Mouse (Mus musculus) olfactory bulb, adult 2 months (tissue): ENCODE results near the gene Elmsan1. TPM values are rescaled to one million over a fixed set of nuclear protein-coding genes. Genes with fewer than 3 reads are reported as not detected.
"Not testable (repeated sequence)": the region's sequence is repeated elsewhere in the genome, so short reads cannot be mapped to it uniquely, and the experiment has no call there.

ENCODE experiments used
- H3K27ac ChIP-seq: fragments of 200-500 bp; 2 replicates; pipeline ENCODE4 v1.5.1; 2012; ENCODE audit warnings: low read depth, low read length; ENCODE audit not compliant: insufficient read depth
- H3K4me1 ChIP-seq: fragments of 200-500 bp; 2 replicates; pipeline ENCODE4 v1.6.1; 2012; ENCODE audit warnings: low read length; ENCODE audit not compliant: control insufficient read depth, insufficient read depth
- H3K4me3 ChIP-seq: fragments of 200-500 bp; 2 replicates; pipeline ENCODE4 v1.5.1; 2012; ENCODE audit warnings: mild to moderate bottlenecking, low read depth, low read length, moderate library complexity; ENCODE audit not compliant: insufficient read depth
- CTCF ChIP-seq: fragments of 200-500 bp; IDR thresholded peaks from 2 replicates; pipeline ENCODE4 v1.5.1; 2012; ENCODE audit warnings: low read depth, mild to moderate bottlenecking, low read length, moderate library complexity; ENCODE audit not compliant: insufficient read depth
- POLR2A ChIP-seq: fragments of 200-500 bp; IDR thresholded peaks from 2 replicates; pipeline ENCODE4 v1.6.1; 2012; ENCODE audit warnings: mild to moderate bottlenecking, low read depth, low read length, moderate library complexity; ENCODE audit not compliant: insufficient read depth
- WGBS: fragments of 180-500 bp; shearing (Covaris S2); methylation state at CpG from one replicate; pipeline ENCODE4 v1.1.7; 2018; 5-methylcytosine and 5-hydroxymethylcytosine counted together
- polyA plus RNA-seq: library from polyadenylated mRNA; stranded (reverse); fragments of >200 nt; gene quantifications from 2 replicates; pipeline ENCODE4 v1.2.4, GENCODE M21; 2012; ENCODE audit warnings: low replicate concordance; ENCODE audit not compliant: missing spikeins, insufficient read depth, insufficient read length

Gene Elmsan1
- not detected in 2 replicates for polyA plus RNA-seq

DNA sequence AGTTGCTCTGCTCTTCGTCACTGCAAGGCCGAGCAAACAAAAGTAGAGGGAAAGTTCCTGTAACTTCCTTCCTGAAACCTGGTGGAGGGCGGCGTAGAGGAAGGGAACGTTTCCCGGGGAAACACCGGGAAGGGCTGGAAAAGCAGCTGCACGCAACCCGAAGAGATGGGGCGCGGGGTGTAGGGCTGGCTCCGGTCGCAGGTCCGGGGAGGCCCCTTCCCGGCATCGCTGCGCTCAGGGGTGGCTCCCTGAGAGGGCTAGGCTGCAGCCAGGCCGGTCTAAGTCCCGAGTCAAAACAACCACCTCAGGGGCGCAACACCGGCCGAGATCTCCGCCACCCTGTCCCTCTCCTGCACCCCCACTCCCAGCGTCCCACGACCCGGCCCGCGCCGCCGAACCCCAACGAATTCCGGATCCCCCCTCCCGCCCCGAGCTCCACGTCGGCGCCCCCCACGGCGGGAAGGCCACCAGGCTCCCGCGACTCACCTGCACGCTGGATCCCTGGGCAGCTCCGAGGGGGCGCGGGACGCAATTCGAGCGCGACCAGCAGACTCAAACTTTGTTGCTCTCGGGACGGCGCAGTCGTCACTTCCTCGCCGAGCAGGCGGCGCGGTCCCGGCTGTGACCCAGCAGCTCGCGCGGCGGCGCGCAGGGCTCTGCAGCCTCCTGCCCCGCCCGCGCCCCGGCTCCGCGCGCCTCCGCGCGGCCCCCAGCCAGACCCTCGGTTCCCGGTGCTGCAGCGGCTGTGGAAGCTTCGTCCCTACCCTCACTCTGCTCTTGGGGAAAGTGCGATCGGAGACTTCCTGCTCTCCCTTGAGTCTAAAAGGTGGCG lies at the start of gene Elmsan1:
TSS of gene Elmsan1 (minus strand) at position 593 of the 832 bp plus-strand sequence.
- H3K27ac ChIP-seq, result peak within 1 kb of the TSS; percentile 28
- peak within 1 kb of the TSS; percentile 54 for H3K4me3 ChIP-seq
- H3K4me1 ChIP-seq, result peaks cover 20% of the 10 kb centered on the region
- TF ChIP-seq POLR2A (peak; percentile 42; the same call in 1 of the 2 replicates), CTCF (no peak)
- WGBS, result 1% methylated on average over 82 of the region's 82 CpGs

DNA sequence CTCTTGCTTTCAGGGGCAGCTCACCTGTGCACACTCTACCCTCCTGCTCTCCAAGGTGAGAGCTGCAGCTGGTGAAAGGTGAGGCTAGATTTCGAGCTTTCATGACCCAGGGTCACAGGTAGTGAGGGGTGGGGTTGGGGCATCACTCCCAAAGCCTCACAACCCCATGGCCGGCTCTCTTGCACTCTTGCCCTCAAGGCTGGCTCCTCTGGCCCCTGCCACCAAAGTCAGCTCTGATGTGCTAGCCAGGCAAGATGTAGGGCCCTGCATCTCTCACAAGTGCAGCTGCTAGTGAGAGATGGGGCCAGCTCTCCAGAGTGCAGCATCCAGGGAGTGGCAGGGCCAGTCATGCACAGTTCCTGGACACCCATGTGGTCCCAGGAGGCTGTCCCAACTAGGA lies 48.6 kb upstream of the Elmsan1 start:
- Histone ChIP-seq H3K4me1 (no peaks in the 10 kb centered on the region), H3K4me3 (no peak overlapping the region), H3K27ac (no peak overlapping the region)
- TF ChIP-seq CTCF, result no peak
- TF ChIP-seq POLR2A, result no peak
- WGBS, result 70% methylated on average over 2 of the region's 2 CpGs

DNA sequence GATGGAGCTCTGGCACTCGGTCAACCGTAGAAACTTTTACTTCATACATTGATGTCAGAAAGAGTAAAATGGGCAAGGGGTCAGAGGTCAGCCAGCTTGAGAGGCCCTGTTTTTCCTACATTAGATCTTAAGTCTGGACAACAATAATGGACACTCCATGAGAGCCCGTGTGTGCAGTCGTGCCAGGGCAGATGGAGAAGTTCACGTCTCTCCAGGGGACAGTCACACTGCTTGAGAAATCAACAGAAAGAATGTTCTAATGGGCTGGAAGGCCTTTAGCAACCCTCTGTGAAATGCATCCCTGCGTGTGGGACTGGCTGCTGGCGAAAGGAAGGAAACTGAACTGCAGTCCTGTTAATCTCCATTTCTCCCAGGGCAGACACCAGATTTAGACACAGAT lies 41.7 kb upstream of the Elmsan1 start:
- H3K4me3 ChIP-seq, result no peak overlapping the region
- 74% methylated on average over 7 of the region's 7 CpGs for WGBS
- no peak overlapping the region for H3K27ac ChIP-seq
- H3K4me1 ChIP-seq, result no peaks in the 10 kb centered on the region
- TF ChIP-seq POLR2A (no peak), CTCF (no peak)

DNA sequence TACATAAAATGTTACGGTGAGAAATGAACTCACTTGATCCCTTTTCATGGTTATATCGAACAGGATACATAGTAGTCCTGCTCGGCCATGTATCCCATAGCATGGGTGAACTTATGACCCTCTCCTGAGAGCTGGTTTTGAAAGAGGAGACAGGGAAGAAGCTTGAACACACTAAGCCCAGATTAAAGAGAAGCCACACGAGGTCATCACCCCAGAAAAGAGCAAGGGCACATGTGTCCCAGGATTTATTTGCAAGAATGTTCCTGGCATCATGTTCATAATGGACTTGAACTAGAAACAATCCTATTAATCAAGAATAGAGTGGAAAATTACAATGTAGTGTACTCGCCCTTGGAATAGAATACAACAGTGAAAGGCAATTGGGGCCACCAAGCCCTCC lies 36.2 kb upstream of the Elmsan1 start:
- Histone ChIP-seq H3K27ac (no peak overlapping the region), H3K4me1 (no peaks in the 10 kb centered on the region), H3K4me3 (no peak overlapping the region)
- 85% methylated on average over 5 of the region's 5 CpGs for WGBS
- no peak for TF ChIP-seq POLR2A
- no peak for TF ChIP-seq CTCF

DNA sequence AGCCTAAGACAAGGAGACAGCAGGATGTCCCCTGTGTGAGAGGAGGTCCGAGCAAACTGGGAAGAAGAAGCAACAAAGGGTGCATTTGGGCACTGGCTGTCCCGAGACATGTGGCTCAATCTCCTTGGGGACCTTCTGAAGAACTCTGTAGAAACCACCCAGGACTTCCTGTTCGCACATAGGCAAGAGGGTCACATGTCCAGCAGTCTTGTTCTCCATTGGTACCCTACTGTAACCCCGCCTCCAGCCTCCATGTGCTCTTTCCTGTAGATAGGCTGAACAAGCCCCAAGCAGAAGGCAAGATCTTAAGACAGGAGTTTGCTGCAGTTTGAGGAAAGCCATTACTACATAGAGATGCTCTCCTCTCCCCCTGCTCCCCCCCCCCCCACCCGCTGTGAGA lies 34.1 kb upstream of the Elmsan1 start:
- no peaks in the 10 kb centered on the region for H3K4me1 ChIP-seq
- no peak overlapping the region for H3K4me3 ChIP-seq
- no peak overlapping the region for H3K27ac ChIP-seq
- WGBS, result 89% methylated on average over 5 of the region's 5 CpGs
- no peak for TF ChIP-seq CTCF
- TF ChIP-seq POLR2A, result no peak

DNA sequence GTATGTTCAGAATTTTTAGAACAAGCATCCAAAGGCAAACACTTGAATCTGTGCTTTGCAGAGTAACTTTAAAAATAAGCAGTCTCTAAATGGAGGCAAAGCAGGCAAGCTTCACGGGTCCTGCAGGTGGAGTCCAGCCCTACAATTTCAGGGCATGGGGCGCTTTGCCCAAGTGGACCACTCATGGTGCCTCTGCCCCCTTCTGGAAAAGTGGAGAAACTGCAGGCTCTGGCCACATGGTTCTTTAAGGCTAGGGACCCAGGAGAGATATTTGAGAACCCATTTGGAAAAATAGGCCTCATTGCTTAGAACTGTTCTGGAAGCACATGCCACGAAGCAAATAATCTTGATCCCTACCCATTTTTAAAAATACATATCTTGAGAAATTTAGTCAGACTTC lies 30.5 kb upstream of the Elmsan1 start:
- Histone ChIP-seq H3K4me1 (no peaks in the 10 kb centered on the region), H3K4me3 (no peak overlapping the region), H3K27ac (no peak overlapping the region)
- TF ChIP-seq CTCF (peak; percentile 70), POLR2A (no peak)
- WGBS, result 14% methylated on average over 3 of the region's 3 CpGs

DNA sequence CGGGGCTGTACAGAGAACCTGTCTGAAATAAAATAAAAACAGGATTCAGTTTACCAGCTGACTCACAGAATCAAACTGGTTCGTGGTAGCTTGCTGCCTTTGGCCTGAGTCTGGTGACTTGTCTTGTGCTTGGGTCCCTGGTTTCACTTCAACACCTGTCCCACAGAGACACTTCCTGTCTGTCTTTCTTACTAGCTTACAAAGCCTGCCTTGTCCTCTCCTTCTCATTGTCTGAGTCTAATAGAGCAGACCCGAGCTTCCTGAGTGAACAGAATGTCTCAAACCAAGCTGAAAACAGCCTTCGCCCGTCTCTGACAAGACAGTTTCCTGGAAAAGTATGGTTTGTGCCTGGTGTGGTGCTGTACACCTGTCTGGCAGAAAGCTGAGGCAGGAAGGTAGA lies 27.0 kb upstream of the Elmsan1 start:
- Histone ChIP-seq H3K4me3 (no peak overlapping the region), H3K27ac (no peak overlapping the region), H3K4me1 (no peaks in the 10 kb centered on the region)
- 71% methylated on average over 5 of the region's 5 CpGs for WGBS
- TF ChIP-seq POLR2A (no peak), CTCF (no peak)

DNA sequence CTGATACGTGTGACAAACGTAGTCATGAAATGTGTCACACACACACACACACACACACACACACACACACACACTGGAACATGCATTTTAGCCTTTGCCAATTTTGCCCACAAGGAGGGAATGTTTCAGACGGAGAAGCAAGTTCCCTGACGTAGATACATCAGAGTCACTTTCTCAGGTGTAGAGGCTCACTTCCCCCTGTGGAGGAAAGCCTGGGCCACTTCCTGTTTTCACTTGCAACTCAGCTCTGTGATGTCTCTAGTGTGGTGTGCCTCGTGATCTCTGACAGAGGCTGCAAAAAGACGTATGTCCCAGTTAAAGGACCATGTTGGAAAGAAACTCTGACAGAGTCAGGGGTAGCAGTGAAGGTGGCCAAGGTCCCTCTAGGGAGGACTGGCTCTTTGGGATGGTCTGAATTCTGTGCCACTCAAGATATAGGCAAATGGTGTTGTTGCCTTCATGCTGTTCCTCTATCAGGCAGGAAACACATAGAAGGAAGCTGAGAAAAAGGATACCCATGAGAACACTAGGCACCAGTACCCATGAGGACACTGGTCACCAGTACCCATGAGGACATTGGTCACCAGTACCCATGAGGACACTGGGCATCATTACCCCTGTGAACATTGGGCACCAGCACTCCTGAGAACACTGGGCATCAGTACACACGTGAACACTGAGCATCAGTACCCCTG lies 24.5 kb upstream of the Elmsan1 start:
- Histone ChIP-seq H3K4me1 (no peaks in the 10 kb centered on the region), H3K27ac (no peak overlapping the region; the same call in 1 of the 2 replicates), H3K4me3 (no peak overlapping the region)
- TF ChIP-seq CTCF, result no peak
- no peak for TF ChIP-seq POLR2A
- 88% methylated on average over 7 of the region's 7 CpGs for WGBS

DNA sequence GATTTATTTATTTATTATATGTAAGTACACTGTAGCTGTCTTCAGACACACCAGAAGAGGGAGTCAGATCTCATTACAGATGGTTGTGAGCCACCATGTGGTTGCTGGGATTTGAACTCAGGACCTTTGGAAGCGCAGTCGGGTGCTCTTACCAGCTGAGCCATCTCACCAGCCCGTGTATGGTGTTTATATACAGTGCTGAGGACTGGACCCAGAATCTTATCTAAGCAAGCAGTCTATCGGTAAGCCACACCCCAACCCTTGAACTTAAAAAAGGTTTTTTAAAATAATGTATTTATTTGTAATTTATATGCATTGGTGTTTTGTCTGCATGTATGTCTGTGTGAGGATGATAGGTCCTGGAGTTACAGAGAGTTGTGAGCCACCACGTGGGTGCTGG lies 18.4 kb upstream of the Elmsan1 start:
- WGBS, result 93% methylated on average over 5 of the region's 5 CpGs
- not testable (repeated sequence) for H3K27ac ChIP-seq, H3K4me1 ChIP-seq, H3K4me3 ChIP-seq
